Mouse (Mus musculus) testis, adult 2 months (tissue): ENCODE measurements around the gene Spc24.

Experiments used
- CTCF ChIP-seq: fragments of 200-500 bp; IDR thresholded peaks from 2 replicates; pipeline ENCODE4 v1.5.1; 2012; ENCODE audit warnings: low read depth, mild to moderate bottlenecking, inconsistent platforms, low read length, moderate library complexity; ENCODE audit not compliant: control insufficient read depth, insufficient read depth, insufficient replicate concordance
- POLR2A ChIP-seq: fragments of 200-500 bp; IDR thresholded peaks from 2 replicates; pipeline ENCODE4 v1.6.1; 2012; ENCODE audit warnings: low read depth, mild to moderate bottlenecking, inconsistent platforms, low read length, moderate library complexity; ENCODE audit not compliant: control insufficient read depth

DNA sequence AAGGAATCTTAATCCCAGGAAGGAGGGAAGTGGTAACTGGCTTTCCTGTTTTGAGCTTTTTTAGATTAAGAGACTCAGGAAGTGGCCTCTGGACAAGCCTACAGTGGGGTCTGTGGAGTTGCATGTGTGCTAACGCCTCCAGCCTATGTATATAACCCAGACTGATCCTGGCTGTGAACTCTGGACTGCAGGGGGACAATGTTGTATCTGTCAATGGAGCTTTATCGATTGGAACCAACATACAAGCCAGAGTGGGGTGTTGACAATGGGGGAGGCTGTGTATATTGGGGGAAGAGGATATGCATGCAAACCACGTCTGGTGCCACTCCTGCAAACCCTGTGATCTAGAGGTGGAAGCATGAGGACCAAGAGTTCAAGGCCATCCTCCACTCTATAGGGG, 46.3 kb upstream of the Spc24 start:
- TF ChIP-seq CTCF, result no peak
- no peak for TF ChIP-seq POLR2A
